Mouse (Mus musculus) lung, postnatal 0 days (tissue): ENCODE results near the gene Myrip. TPM values are rescaled to one million over a fixed set of nuclear protein-coding genes. Genes with fewer than 3 reads are reported as not detected.

Source experiments
- ATAC-seq: fragments of 200-750 bp; cut with Nextera tagmentation; 2 replicates; pipeline ENCODE4 v1.8.0; 2017; ENCODE audit warnings: moderate library complexity
- DNase-seq: peaks from one replicate; pipeline ENCODE4 v3.0.0-alpha.2; 2016; ENCODE audit warnings: low spot score
- H3K27ac ChIP-seq: fragments of 300-500 bp; sonication (generic); 2 replicates; pipeline ENCODE4 v1.5.1; 2014; ENCODE audit warnings: antibody characterized with exemption, mild to moderate bottlenecking, low read length, mixed read lengths
- H3K27me3 ChIP-seq: fragments of 300-500 bp; sonication (generic); replicated peaks from 2 replicates; pipeline ENCODE4 v1.6.1; 2014; ENCODE audit warnings: low read length, mixed read lengths; ENCODE audit not compliant: insufficient read depth
- H3K36me3 ChIP-seq: fragments of 300-500 bp; sonication (generic); 2 replicates; pipeline ENCODE4 v1.6.1; 2014; ENCODE audit warnings: low read length, mixed read lengths; ENCODE audit not compliant: insufficient read depth
- H3K4me1 ChIP-seq: fragments of 300-500 bp; sonication (generic); 2 replicates; pipeline ENCODE4 v1.6.1; 2014; ENCODE audit warnings: antibody characterized with exemption, low read depth, low read length, mixed read lengths; ENCODE audit not compliant: insufficient read depth
- H3K4me2 ChIP-seq: fragments of 300-500 bp; sonication (generic); replicated peaks from 2 replicates; pipeline ENCODE4 v1.6.1; 2014; ENCODE audit warnings: low read depth, mild to moderate bottlenecking, low read length, moderate library complexity, mixed read lengths
- H3K4me3 ChIP-seq: fragments of 300-500 bp; sonication (generic); 2 replicates; pipeline ENCODE4 v1.5.1; 2014; ENCODE audit warnings: low read depth, low read length
- H3K9ac ChIP-seq: fragments of 300-500 bp; sonication (generic); replicated peaks from 2 replicates; pipeline ENCODE4 v1.6.1; 2014; ENCODE audit warnings: low read depth, mild to moderate bottlenecking
- H3K9me3 ChIP-seq: fragments of 300-500 bp; sonication (generic); 2 replicates; pipeline ENCODE4 v1.6.1; 2016; ENCODE audit warnings: low read length, mixed read lengths
- CTCF ChIP-seq: IDR thresholded peaks from 2 replicates; pipeline ENCODE4 v1.5.1; 2016; ENCODE audit warnings: antibody characterized with exemption, mild to moderate bottlenecking
- EP300 ChIP-seq: IDR thresholded peaks from 2 replicates; pipeline ENCODE4 v1.6.1; 2016; ENCODE audit warnings: antibody characterized with exemption, mild to moderate bottlenecking, control low read depth
- WGBS: fragments of 180-500 bp; shearing (Covaris S2); extraction: QIAGEN DNeasy Blood & Tissue Kit; methylation state at CpG from one replicate; pipeline ENCODE4 v1.1.7; 2014; 5-methylcytosine and 5-hydroxymethylcytosine counted together
- polyA plus RNA-seq: library from polyadenylated mRNA; unstranded; fragments of >200 nt; fragmentation: Nextera tagmentation; extraction: Ambion mirVana; gene quantifications from 2 replicates; pipeline ENCODE4 v1.2.1, GENCODE M21; 2015

Gene Myrip
- polyA plus RNA-seq, 1 experiment from 2014 or later: 0.58 TPM

GRCm38 (mm10) chr9:120487076-120487475 is 185.8 kb downstream of the Myrip start:
- Histone ChIP-seq H3K4me1 (no peaks in the 10 kb centered on the region), H3K36me3 (no peaks in the 10 kb centered on the region), H3K9ac (no peak overlapping the region), H3K4me3 (no peak overlapping the region), H3K4me2 (no peak overlapping the region), H3K27ac (no peak overlapping the region), H3K27me3 (no peaks in the 10 kb centered on the region), H3K9me3 (no peaks in the 10 kb centered on the region)
- DNase-seq: no peak
- 56% methylated on average over 8 of the region's 8 CpGs for WGBS
- TF ChIP-seq CTCF (no peak), EP300 (no peak)
- no peak for ATAC-seq

- H3K9me3 ChIP-seq: no peaks in the 10 kb centered on the region
- H3K27me3 ChIP-seq: no peaks in the 10 kb centered on the region
- peak overlapping the region; percentile 91; the same call in 1 of the 2 replicates for H3K4me2 ChIP-seq
- no peak overlapping the region for H3K9ac ChIP-seq
- WGBS: 70% methylated on average over 3 of the region's 3 CpGs
- TF ChIP-seq CTCF: peak; percentile 29
- no peak for TF ChIP-seq EP300
- no peak overlapping the region for H3K27ac ChIP-seq
- H3K4me1 ChIP-seq: 0 out of 2 replicates have a peak, but pooled peaks cover 5% of the 10 kb centered on the region
- H3K4me3 ChIP-seq: no peak overlapping the region; the same call in 1 of the 2 replicates
- ATAC-seq (no peak), DNase-seq (peak; percentile 28)
- H3K36me3 ChIP-seq: peaks cover 19% of the 10 kb centered on the region; the same call in 1 of the 2 replicates
Measured at GRCm38 (mm10) chr9:120491509-120491908, 190.2 kb downstream of the Myrip start.

DNA sequence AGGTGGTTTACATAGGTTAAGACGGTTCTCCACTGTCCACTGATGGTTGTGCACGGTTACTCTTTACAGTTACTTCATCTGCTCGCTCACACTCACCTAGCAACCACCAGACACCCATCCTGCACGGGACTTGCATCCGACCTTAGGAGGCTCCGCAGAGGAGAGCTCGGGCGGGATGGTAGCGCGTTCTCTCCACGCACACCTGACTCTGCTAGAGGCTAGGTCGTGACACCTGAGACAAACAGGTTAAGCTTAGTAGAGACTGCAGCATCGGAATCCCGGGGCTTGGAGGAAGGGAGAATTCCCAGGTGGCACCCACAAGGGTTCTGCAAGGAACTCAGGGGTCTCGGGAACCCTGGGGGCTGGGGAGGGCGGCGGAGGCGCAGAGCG is 190.7 kb downstream of the Myrip start, which contains the start of gene Eif1b:
Eif1b (plus strand) TSS at position 223 of the 390 bp plus-strand sequence.
- peak within 1 kb of the TSS; percentile 97 for H3K4me3 ChIP-seq

DNA sequence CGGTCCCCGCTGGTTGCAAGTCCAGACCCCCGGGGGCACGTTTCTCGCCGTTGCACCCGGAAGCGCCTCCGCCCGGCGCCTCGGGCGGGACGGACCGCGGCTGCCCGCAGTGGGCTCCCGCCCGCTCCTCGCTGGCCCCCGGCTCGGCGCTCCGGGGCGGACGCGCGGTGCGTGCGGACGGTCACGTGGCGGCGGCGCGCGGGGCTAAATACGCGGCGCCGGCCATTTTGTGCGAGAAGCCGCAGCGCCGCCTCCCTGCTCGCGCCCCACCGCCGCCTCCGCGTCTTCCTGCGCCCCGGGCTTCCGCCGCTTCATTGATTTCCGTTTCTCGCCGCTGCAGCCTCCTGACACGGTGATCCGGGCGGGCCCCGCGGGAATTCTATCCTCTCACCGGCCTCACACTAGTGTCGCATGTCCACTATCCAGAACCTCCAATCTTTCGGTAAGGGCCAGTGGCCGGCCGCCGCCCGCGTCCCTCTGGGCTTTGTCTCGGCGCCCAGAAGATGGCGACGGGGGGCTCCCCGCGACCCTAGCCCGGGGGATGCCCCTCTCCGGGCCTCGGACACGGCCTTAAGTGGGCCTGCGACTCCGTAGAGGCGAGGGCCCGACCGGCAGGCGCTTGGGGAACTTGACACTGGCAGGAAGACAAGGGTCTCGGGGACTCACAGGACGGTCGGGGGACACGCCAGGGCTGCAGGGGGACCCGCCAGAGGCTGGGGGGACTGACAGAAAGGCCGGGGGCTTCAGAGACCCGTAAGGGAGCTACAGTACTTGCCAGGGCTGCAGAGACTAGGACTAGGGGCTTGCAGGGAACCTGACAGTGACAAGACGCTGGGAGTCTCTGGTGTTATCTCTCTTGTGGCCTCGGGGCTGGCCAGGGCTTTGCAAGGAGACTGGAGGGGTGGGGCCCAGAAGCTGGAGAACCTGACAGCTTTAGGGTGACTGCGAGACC is 191.4 kb downstream of the Myrip start:
- H3K27ac ChIP-seq: peak overlapping the region; percentile 91
- H3K4me3 ChIP-seq: peak overlapping the region; percentile 97
- peak; percentile 81 for DNase-seq
- peak overlapping the region; percentile 91 for H3K4me2 ChIP-seq
- under 1% methylated on average over 36 of the region's 97 CpGs for WGBS
- peaks cover 19% of the 10 kb centered on the region; the same call in 1 of the 2 replicates for H3K36me3 ChIP-seq
- peak; percentile 88 for ATAC-seq
- no peaks in the 10 kb centered on the region for H3K27me3 ChIP-seq
- no peaks in the 10 kb centered on the region for H3K9me3 ChIP-seq
- H3K9ac ChIP-seq: peak overlapping the region; percentile 96
- H3K4me1 ChIP-seq: 0 out of 2 replicates have a peak, but pooled peaks cover 5% of the 10 kb centered on the region
- TF ChIP-seq CTCF: 0 out of 2 replicates have a peak, but pooled peaks have one; percentile 1
- no peak for TF ChIP-seq EP300

More for the DNA sequence above, 190.7 kb downstream of the Myrip start, which contains the start of gene Eif1b:
- Histone ChIP-seq H3K27ac (peak within 1 kb of the TSS; percentile 91), H3K9me3 (no peaks in the 10 kb centered on the region), H3K36me3 (peaks cover 19% of the 10 kb centered on the region; the same call in 1 of the 2 replicates), H3K4me1 (0 out of 2 replicates have a peak, but pooled peaks cover 5% of the 10 kb centered on the region), H3K9ac (peak within 1 kb of the TSS; percentile 96), H3K4me2 (peak within 1 kb of the TSS; percentile 91), H3K27me3 (no peaks in the 10 kb centered on the region)
- DNase-seq (peak; percentile 23), ATAC-seq (peak; percentile 52)
- TF ChIP-seq EP300: no peak
- TF ChIP-seq CTCF: no peak
- under 1% methylated on average over 19 of the region's 19 CpGs for WGBS

DNA sequence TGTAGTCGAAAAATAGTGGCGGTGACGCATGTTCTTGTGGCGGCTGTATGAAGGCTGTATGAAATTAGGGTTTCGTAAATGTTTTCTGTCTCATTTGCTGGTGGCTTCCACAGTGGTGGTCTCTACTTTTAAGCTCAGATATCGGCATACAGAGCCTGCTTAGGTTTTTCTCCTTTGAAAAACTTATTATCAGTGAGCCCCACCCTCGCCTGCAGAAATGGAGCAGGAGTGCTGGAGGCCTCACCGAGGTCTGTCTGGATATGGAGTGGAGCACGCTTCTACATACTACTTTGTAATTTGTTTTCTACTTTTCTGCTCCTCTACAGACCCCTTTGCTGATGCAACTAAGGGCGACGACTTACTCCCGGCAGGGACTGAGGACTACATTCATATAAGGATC is 192.5 kb downstream of the Myrip start:
- TF ChIP-seq CTCF (no peak), EP300 (no peak)
- no peaks in the 10 kb centered on the region for H3K27me3 ChIP-seq
- no peak for DNase-seq
- 0 out of 2 replicates have a peak, but pooled peaks cover 5% of the 10 kb centered on the region for H3K4me1 ChIP-seq
- no peak overlapping the region for H3K27ac ChIP-seq
- ATAC-seq: no peak
- no peaks in the 10 kb centered on the region for H3K9me3 ChIP-seq
- peaks cover 19% of the 10 kb centered on the region; the same call in 1 of the 2 replicates for H3K36me3 ChIP-seq
- no peak overlapping the region for H3K9ac ChIP-seq
- H3K4me2 ChIP-seq: peak overlapping the region; percentile 91
- H3K4me3 ChIP-seq: peak overlapping the region; percentile 97; the same call in 1 of the 2 replicates
- WGBS: 58% methylated on average over 12 of the region's 12 CpGs

- H3K9me3 ChIP-seq: no peaks in the 10 kb centered on the region
- H3K27ac ChIP-seq: no peak overlapping the region
- WGBS: 1% methylated on average over 3 of the region's 3 CpGs
- no peaks in the 10 kb centered on the region for H3K27me3 ChIP-seq
- ATAC-seq: peak; percentile 27; the same call in 1 of the 2 replicates
- peaks cover 19% of the 10 kb centered on the region; the same call in 1 of the 2 replicates for H3K36me3 ChIP-seq
- no peak overlapping the region for H3K4me2 ChIP-seq
- no peak overlapping the region for H3K4me3 ChIP-seq
- DNase-seq: peak; percentile 80
- peak; percentile 94 for TF ChIP-seq CTCF
- no peak for TF ChIP-seq EP300
- no peak overlapping the region for H3K9ac ChIP-seq
- H3K4me1 ChIP-seq: 0 out of 2 replicates have a peak, but pooled peaks cover 5% of the 10 kb centered on the region
Measured at GRCm38 (mm10) chr9:120496691-120497090, 195.4 kb downstream of the Myrip start.
